Mouse (Mus musculus) heart, embryonic 10.5 days (tissue): ENCODE data around the gene Lrp10. TPM values are rescaled to one million over a fixed set of nuclear protein-coding genes. Genes with fewer than 3 reads are reported as not detected.
A peak's percentile ranks its signal among the peaks of the same experiment; 100 is the strongest.

ENCODE experiments used
- DNase-seq: peaks from one replicate; pipeline ENCODE4 v3.0.0-alpha.2; 2017; ENCODE audit warnings: low spot score
- H3K27ac ChIP-seq: fragments of 300-500 bp; sonication (generic); 2 replicates; pipeline ENCODE4 v1.5.1; 2016; ENCODE audit warnings: mild to moderate bottlenecking
- H3K27me3 ChIP-seq: fragments of 300-500 bp; sonication (generic); 2 replicates; pipeline ENCODE4 v1.6.1; 2016; ENCODE audit warnings: mild to moderate bottlenecking; ENCODE audit not compliant: poor library complexity, insufficient read depth, severe bottlenecking
- H3K36me3 ChIP-seq: fragments of 300-500 bp; sonication (generic); 2 replicates; pipeline ENCODE4 v1.6.1; 2016; ENCODE audit warnings: mild to moderate bottlenecking, moderate library complexity
- H3K4me1 ChIP-seq: fragments of 300-500 bp; sonication (generic); 2 replicates; pipeline ENCODE4 v1.6.1; 2016; ENCODE audit warnings: mild to moderate bottlenecking
- H3K4me3 ChIP-seq: fragments of 300-500 bp; sonication (generic); 2 replicates; pipeline ENCODE4 v1.5.1; 2016; ENCODE audit warnings: mild to moderate bottlenecking, moderate library complexity
- H3K9me3 ChIP-seq: fragments of 300-500 bp; sonication (generic); 2 replicates; pipeline ENCODE4 v1.6.1; 2016; ENCODE audit warnings: mild to moderate bottlenecking, moderate library complexity
- WGBS: fragments of 180-500 bp; shearing (Covaris S2); methylation state at CpG from one replicate; pipeline ENCODE4 v1.1.7; 2016; 5-methylcytosine and 5-hydroxymethylcytosine counted together
- polyA plus RNA-seq: library from polyadenylated mRNA; unstranded; fragments of >200 nt; fragmentation: Nextera tagmentation; extraction: Ambion mirVana; gene quantifications from 2 replicates; pipeline ENCODE4 v1.2.1, GENCODE M21; 2016

Lrp10 gene
- polyA plus RNA-seq, 1 experiment from 2014 or later = 44.8 TPM

- Histone ChIP-seq H3K4me1 (no peaks in the 10 kb centered on the region), H3K27ac (no peak overlapping the region), H3K27me3 (no peaks in the 10 kb centered on the region), H3K36me3 (no peaks in the 10 kb centered on the region), H3K9me3 (no peaks in the 10 kb centered on the region), H3K4me3 (no peak overlapping the region)
- no peak for DNase-seq
Observed at GRCm38 (mm10) chr14:54488350-54488749, 24.4 kb downstream of the Lrp10 start.

- Histone ChIP-seq H3K9me3 (no peaks in the 10 kb centered on the region), H3K4me1 (no peaks in the 10 kb centered on the region), H3K36me3 (no peaks in the 10 kb centered on the region), H3K27ac (no peak overlapping the region), H3K27me3 (no peaks in the 10 kb centered on the region), H3K4me3 (no peak overlapping the region)
- 55% methylated on average over 18 of the region's 18 CpGs for WGBS
- DNase-seq = no peak
Observed at GRCm38 (mm10) chr14:54492345-54493131, 28.6 kb downstream of the Lrp10 start.

GRCm38 (mm10) chr14:54493236-54493635 lies 29.3 kb downstream of the Lrp10 start:
- Histone ChIP-seq H3K36me3 (no peaks in the 10 kb centered on the region), H3K27ac (no peak overlapping the region), H3K9me3 (no peaks in the 10 kb centered on the region), H3K27me3 (no peaks in the 10 kb centered on the region), H3K4me3 (no peak overlapping the region), H3K4me1 (no peaks in the 10 kb centered on the region)
- 91% methylated on average over 5 of the region's 5 CpGs for WGBS
- DNase-seq = no peak

- no peaks in the 10 kb centered on the region for H3K9me3 ChIP-seq
- no peak overlapping the region for H3K27ac ChIP-seq
- WGBS = 2% methylated on average over 3 of the region's 3 CpGs
- H3K36me3 ChIP-seq = no peaks in the 10 kb centered on the region
- no peaks in the 10 kb centered on the region for H3K27me3 ChIP-seq
- no peaks in the 10 kb centered on the region for H3K4me1 ChIP-seq
- no peak overlapping the region for H3K4me3 ChIP-seq
- no peak for DNase-seq
Observed at GRCm38 (mm10) chr14:54494234-54494633, 30.3 kb downstream of the Lrp10 start.

- H3K9me3 ChIP-seq = no peaks in the 10 kb centered on the region
- H3K36me3 ChIP-seq = no peaks in the 10 kb centered on the region
- 82% methylated on average over 14 of the region's 14 CpGs for WGBS
- no peak for DNase-seq
- H3K4me3 ChIP-seq = no peak overlapping the region
- no peaks in the 10 kb centered on the region for H3K27me3 ChIP-seq
- H3K27ac ChIP-seq = no peak overlapping the region
- H3K4me1 ChIP-seq = no peaks in the 10 kb centered on the region
Observed at GRCm38 (mm10) chr14:54496706-54497105, 32.8 kb downstream of the Lrp10 start.

GRCm38 (mm10) chr14:54499330-54499729 lies 35.4 kb downstream of the Lrp10 start:
- no peaks in the 10 kb centered on the region for H3K27me3 ChIP-seq
- no peaks in the 10 kb centered on the region for H3K9me3 ChIP-seq
- H3K27ac ChIP-seq = no peak overlapping the region
- no peak for DNase-seq
- H3K36me3 ChIP-seq = no peaks in the 10 kb centered on the region
- no peak overlapping the region for H3K4me3 ChIP-seq
- 65% methylated on average over 2 of the region's 2 CpGs for whole genome bisulfite sequencing
- no peaks in the 10 kb centered on the region for H3K4me1 ChIP-seq

GRCm38 (mm10) chr14:54501365-54501764 lies 37.4 kb downstream of the Lrp10 start:
- Histone ChIP-seq H3K4me1 (no peaks in the 10 kb centered on the region), H3K36me3 (peaks cover 6% of the 10 kb centered on the region), H3K27me3 (no peaks in the 10 kb centered on the region), H3K4me3 (no peak overlapping the region), H3K9me3 (no peaks in the 10 kb centered on the region), H3K27ac (no peak overlapping the region)
- no peak for DNase-seq
- WGBS = 43% methylated on average over 2 of the region's 2 CpGs

- no peak overlapping the region for H3K27ac ChIP-seq
- H3K4me3 ChIP-seq = no peak overlapping the region
- 65% methylated on average over 2 of the region's 2 CpGs for WGBS
- no peaks in the 10 kb centered on the region for H3K4me1 ChIP-seq
- H3K27me3 ChIP-seq = no peaks in the 10 kb centered on the region
- no peaks in the 10 kb centered on the region for H3K9me3 ChIP-seq
- H3K36me3 ChIP-seq = peaks cover 23% of the 10 kb centered on the region
- DNase-seq = no peak
Observed at GRCm38 (mm10) chr14:54503092-54503491, 39.2 kb downstream of the Lrp10 start.

GRCm38 (mm10) chr14:54509774-54510173 lies 45.8 kb downstream of the Lrp10 start:
- H3K9me3 ChIP-seq = no peaks in the 10 kb centered on the region
- no peak for DNase-seq
- no peaks in the 10 kb centered on the region for H3K4me1 ChIP-seq
- 90% methylated on average over 9 of the region's 9 CpGs for WGBS
- H3K27ac ChIP-seq = no peak overlapping the region
- H3K4me3 ChIP-seq = no peak overlapping the region
- H3K27me3 ChIP-seq = no peaks in the 10 kb centered on the region
- peaks cover 89% of the 10 kb centered on the region for H3K36me3 ChIP-seq

GRCm38 (mm10) chr14:54516710-54517310 lies 52.9 kb downstream of the Lrp10 start:
- Histone ChIP-seq H3K9me3 (no peaks in the 10 kb centered on the region), H3K27me3 (no peaks in the 10 kb centered on the region), H3K36me3 (peaks cover 36% of the 10 kb centered on the region), H3K4me3 (peak overlapping the region; percentile 78), H3K4me1 (peaks cover 19% of the 10 kb centered on the region), H3K27ac (peak overlapping the region; percentile 92)
- 6% methylated on average over 17 of the region's 17 CpGs for WGBS
- no peak for DNase-seq

Other genes with a start within 250 kb of the Lrp10 start
- gene Dad1, start 210.0 kb upstream of the Lrp10 start, polyA plus RNA-seq = 298 and 356 TPM in 2 replicates
- 66.0 and 89.0 TPM in 2 replicates for gene Abhd4, start 209.9 kb upstream of the Lrp10 start, polyA plus RNA-seq
- gene Olfr49, start 179.2 kb upstream of the Lrp10 start, polyA plus RNA-seq = 0.08 TPM in 1 of 2 replicates, not detected in the other
- 52.1 and 62.5 TPM in 2 replicates for gene Oxa1l, start 103.3 kb upstream of the Lrp10 start, polyA plus RNA-seq
- 6.2 and 8.4 TPM in 2 replicates for gene Slc7a7, start 46.4 kb upstream of the Lrp10 start, polyA plus RNA-seq
- gene Mrpl52, start 37.2 kb upstream of the Lrp10 start, polyA plus RNA-seq = 222 and 228 TPM in 2 replicates
- gene Mmp14, start 32.5 kb upstream of the Lrp10 start, polyA plus RNA-seq = 80.3 and 108 TPM in 2 replicates
- gene Rem2, start 12.0 kb downstream of the Lrp10 start, polyA plus RNA-seq = 2.4 and 3.8 TPM in 2 replicates
- gene Prmt5, start 53.4 kb downstream of the Lrp10 start, polyA plus RNA-seq = 86.2 and 103 TPM in 2 replicates
- 50.2 and 52.9 TPM in 2 replicates for gene Haus4, start 90.5 kb downstream of the Lrp10 start, polyA plus RNA-seq
- 43.0 and 62.5 TPM in 2 replicates for gene Ajuba, start 113.4 kb downstream of the Lrp10 start, polyA plus RNA-seq
- gene 4931414P19Rik, start 141.9 kb downstream of the Lrp10 start, polyA plus RNA-seq = 7.7 and 8.3 TPM in 2 replicates
- 392 and 455 TPM in 2 replicates for gene Psmb5, start 153.9 kb downstream of the Lrp10 start, polyA plus RNA-seq
- gene Psmb11, start 157.3 kb downstream of the Lrp10 start, polyA plus RNA-seq = not detected in 2 replicates
- gene Gm17606, start 176.8 kb downstream of the Lrp10 start, polyA plus RNA-seq = not detected in 2 replicates
- gene Cdh24, start 177.2 kb downstream of the Lrp10 start, polyA plus RNA-seq = 2.5 and 4.4 TPM in 2 replicates
- 64.6 and 79.7 TPM in 2 replicates for gene 1700123O20Rik, start 222.1 kb downstream of the Lrp10 start, polyA plus RNA-seq
- gene Acin1, start 222.8 kb downstream of the Lrp10 start, polyA plus RNA-seq = 80.3 and 110 TPM in 2 replicates
- gene Gm29776, start 234.7 kb downstream of the Lrp10 start, polyA plus RNA-seq = 0.10 and 0.38 TPM in 2 replicates
- gene Cebpe, start 248.0 kb downstream of the Lrp10 start, polyA plus RNA-seq = not detected in 2 replicates